Mouse (Mus musculus): ENCODE measurements around the gene Fgd1.

Fgd1 gene

GRCm38 (mm10) chrX:151096171-151097058 is 50.5 kb downstream of the Fgd1 start, which contains the start of gene Tsr2:
Tsr2 (minus strand) TSS chrX:151096543.
- DNase-seq, result peak; percentile 84 to 88

- no peak for DNase-seq
These were observed 61.5 kb downstream of the Fgd1 start for GRCm38 (mm10) chrX:151107301-151108067.

GRCm38 (mm10) chrX:151116795-151117194 is 70.8 kb downstream of the Fgd1 start:
- peak; percentile 53 to 56 for DNase-seq

DNA sequence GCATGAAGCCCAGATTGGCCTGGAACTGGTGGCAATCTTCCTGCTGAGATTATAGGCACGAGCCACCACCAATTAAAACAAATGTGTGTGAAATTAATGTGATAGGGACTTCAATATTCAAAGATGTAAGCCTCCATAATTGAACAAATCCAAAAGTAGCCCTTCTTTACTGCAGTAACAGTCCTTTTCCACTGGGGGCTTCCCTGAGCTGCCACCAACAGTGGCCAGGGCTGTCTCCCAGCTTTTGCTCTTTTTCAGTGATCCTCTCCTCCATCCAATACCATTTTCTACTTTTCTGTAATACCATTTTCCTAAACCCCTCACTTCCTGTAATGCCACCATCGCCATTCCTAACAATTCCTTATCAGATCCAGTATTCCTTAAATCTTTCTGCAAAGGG is 71.5 kb downstream of the Fgd1 start:
- DNase-seq, result peak; percentile 37 to 46

- no peak for DNase-seq
These were observed 78.0 kb downstream of the Fgd1 start for GRCm38 (mm10) chrX:151123933-151124332.

GRCm38 (mm10) chrX:151130493-151130892 is 84.5 kb downstream of the Fgd1 start:
- no peak for DNase-seq

DNA sequence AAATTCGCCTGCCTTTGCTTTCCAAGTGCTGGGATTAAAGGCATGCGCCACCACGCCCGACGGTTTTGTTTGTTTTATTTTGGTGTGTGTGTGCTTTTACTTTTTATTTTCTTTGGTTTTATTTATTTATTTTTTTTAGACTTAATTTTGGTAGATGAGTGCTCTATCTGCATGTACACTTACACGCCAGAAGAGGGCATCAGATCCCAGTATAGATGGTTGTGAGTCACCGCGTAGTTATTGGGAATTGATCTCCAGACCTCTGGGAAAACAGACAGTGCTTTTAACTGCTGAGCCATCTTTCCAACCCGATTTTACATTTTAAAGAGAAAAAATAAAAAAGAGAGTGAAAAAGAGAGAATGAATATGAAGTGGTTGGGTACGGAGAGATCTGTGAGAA is 86.8 kb downstream of the Fgd1 start:
- DNase-seq, result peak; percentile 15 to 41

Data from cerebellum, postnatal 10 days (tissue).